Mouse (Mus musculus) liver, embryonic 14.5 days (tissue): Measurements from ENCODE around the gene Ryr1. TPM values are rescaled to one million over a fixed set of nuclear protein-coding genes. Genes with fewer than 3 reads are reported as not detected.
"Not testable (repeated sequence)": the region's sequence is repeated elsewhere in the genome, so short reads cannot be mapped to it uniquely, and the experiment has no call there.

Experiments used
- ATAC-seq: fragments of 200-750 bp; cut with Nextera tagmentation; 2 replicates; pipeline ENCODE4 v1.8.0; 2017; ENCODE audit warnings: moderate number of reproducible peaks, mild to moderate bottlenecking, moderate library complexity; ENCODE audit not compliant: insufficient read depth
- DNase-seq, 3 experiments: peaks; one replicate each; pipeline ENCODE4 v3.0.0-alpha.2; 2012 to 2013; ENCODE audit warnings: low read depth in 3 of 3, low spot score in 3 of 3
- H3K27ac ChIP-seq: fragments of 300-500 bp; sonication (generic); 2 replicates; pipeline ENCODE4 v1.5.1; 2014; ENCODE audit warnings: moderate library complexity, mild to moderate bottlenecking, control low read depth, inconsistent platforms
- H3K27me3 ChIP-seq: fragments of 300-500 bp; sonication (generic); 2 replicates; pipeline ENCODE4 v1.6.1; 2014; ENCODE audit warnings: mild to moderate bottlenecking, low read length, moderate library complexity; ENCODE audit not compliant: control insufficient read depth, insufficient read depth
- H3K36me3 ChIP-seq: fragments of 300-500 bp; sonication (generic); replicated peaks from 2 replicates; pipeline ENCODE4 v1.6.1; 2014; ENCODE audit warnings: low read depth; ENCODE audit not compliant: control insufficient read depth, insufficient read depth
- H3K4me1 ChIP-seq, 2 experiments: fragments of 200-500 bp in 1 of 2; fragments of 300-500 bp in 1 of 2; sonication (generic) in 1 of 2; replicated peaks; 2 replicates each; pipeline ENCODE4 v1.6.1; 2012 to 2014; ENCODE audit warnings: antibody characterized with exemption in 1 of 2, inconsistent platforms in 1 of 2, low read length in 1 of 2; ENCODE audit not compliant: control insufficient read depth in 2 of 2, insufficient read depth in 2 of 2
- H3K4me2 ChIP-seq: fragments of 300-500 bp; sonication (generic); 2 replicates; pipeline ENCODE4 v1.6.1; 2014; ENCODE audit warnings: low read depth, mild to moderate bottlenecking, control low read depth, moderate library complexity
- H3K4me3 ChIP-seq, 2 experiments: fragments of 200-500 bp in 1 of 2; fragments of 300-500 bp in 1 of 2; sonication (generic) in 1 of 2; 2 replicates each; pipeline ENCODE4 v1.5.1; 2012 to 2014; ENCODE audit warnings: low read depth in 2 of 2, low read length in 2 of 2, mild to moderate bottlenecking in 2 of 2, control low read depth in 1 of 2, inconsistent platforms in 1 of 2, moderate library complexity in 1 of 2; ENCODE audit not compliant: insufficient read depth in 1 of 2
- H3K9ac ChIP-seq: fragments of 300-500 bp; sonication (generic); replicated peaks from 2 replicates; pipeline ENCODE4 v1.6.1; 2014; ENCODE audit warnings: mild to moderate bottlenecking, control low read depth, moderate library complexity
- H3K9me3 ChIP-seq: fragments of 300-500 bp; sonication (generic); 2 replicates; pipeline ENCODE4 v1.6.1; 2016; ENCODE audit warnings: low read length, mixed read lengths; ENCODE audit not compliant: control insufficient read depth
- CTCF ChIP-seq: IDR thresholded peaks from 2 replicates; pipeline ENCODE4 v1.5.1; 2016; ENCODE audit warnings: antibody characterized with exemption, low read depth, control low read depth
- EP300 ChIP-seq: IDR thresholded peaks from 2 replicates; pipeline ENCODE4 v1.6.1; 2016; ENCODE audit warnings: antibody characterized with exemption, low read depth
- WGBS: fragments of 180-500 bp; shearing (Covaris S2); extraction: QIAGEN DNeasy Blood & Tissue Kit; methylation state at CpG from one replicate; pipeline ENCODE4 v1.1.7; 2014; ENCODE audit not compliant: insufficient replicate concordance; 5-methylcytosine and 5-hydroxymethylcytosine counted together
- polyA plus RNA-seq, 2 experiments: library from polyadenylated mRNA; depleted of rRNA in 1 of 2; stranded (reverse) in 1 of 2; unstranded in 1 of 2; fragments of >200 nt; fragmentation: Nextera tagmentation in 1 of 2; extraction: Ambion mirVana in 1 of 2; gene quantifications; 2 replicates each; pipeline versions ENCODE4 v1.2.1 to v1.2.3; 2012 to 2014

The Ryr1 gene
- polyA plus RNA-seq, 2 experiments: 0.06 to 0.08 TPM

DNA sequence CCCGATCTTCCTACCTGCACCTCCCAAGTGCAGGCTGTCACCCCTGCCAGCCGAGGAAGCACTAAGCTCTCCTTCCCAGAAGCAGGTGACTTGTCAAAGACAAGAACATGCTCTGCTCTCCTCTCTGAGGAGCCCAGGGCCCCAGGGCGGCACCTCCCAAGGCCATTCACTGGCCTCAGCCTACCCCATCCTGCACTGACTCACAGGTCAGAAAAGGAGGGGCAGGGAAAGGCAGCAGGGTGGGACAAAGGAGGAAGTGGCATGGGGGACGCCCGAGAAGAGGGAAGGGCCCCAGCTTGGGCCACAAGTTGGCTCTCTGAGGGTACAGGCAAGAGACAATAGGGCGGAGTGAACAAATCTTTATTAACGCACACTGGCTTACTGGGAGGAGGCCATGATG, 153.9 kb downstream of the Ryr1 start:
- no peak overlapping the region for H3K4me2 ChIP-seq
- TF ChIP-seq CTCF: no peak
- TF ChIP-seq EP300: no peak
- ATAC-seq (no peak), DNase-seq (no peak)
- no peak overlapping the region for H3K27ac ChIP-seq
- no peak overlapping the region for H3K4me3 ChIP-seq
- H3K27me3 ChIP-seq: no peaks in the 10 kb centered on the region
- H3K9me3 ChIP-seq: no peaks in the 10 kb centered on the region
- H3K4me1 ChIP-seq: 0 out of 4 replicates have a peak, but pooled peaks cover 0 to 5% of the 10 kb centered on the region in 2 experiments
- 71% methylated on average over 7 of the region's 7 CpGs for WGBS
- H3K36me3 ChIP-seq: peaks cover 28% of the 10 kb centered on the region
- H3K9ac ChIP-seq: no peak overlapping the region

DNA sequence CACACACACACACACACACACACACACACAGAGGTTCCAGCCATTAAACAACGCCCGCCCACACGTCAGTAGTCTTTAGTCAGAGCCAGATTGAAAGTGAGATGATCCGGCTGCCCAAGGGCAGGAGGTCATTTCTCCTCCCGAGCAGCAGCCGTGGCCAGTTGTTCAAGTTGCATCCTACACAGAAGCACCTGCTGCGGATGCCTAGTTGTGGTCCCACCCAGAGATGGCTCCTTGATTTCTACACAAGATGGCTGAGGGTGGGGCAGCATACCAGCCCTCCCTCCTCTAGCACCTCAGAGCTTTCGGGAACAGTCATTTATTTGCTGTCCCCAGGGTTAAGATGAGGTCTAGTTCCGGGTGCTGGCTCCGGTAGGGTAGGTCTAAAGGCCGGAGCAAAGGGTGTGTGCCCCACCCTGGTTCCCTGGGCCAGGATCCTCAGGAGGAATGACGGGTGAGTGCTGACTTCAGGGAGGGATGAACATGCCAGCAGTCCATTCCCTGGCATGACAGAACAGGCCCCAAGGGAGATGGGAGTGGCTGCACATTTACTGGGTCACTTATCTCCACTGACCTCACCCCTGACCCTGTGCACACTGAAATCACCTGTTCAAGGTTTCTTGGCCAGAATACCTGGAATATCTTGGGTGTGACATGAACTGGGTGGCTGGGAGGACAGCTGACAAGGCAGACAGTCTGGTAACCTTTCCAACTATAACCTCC, 155.1 kb downstream of the Ryr1 start:
- Histone ChIP-seq H3K36me3 (peaks cover 24% of the 10 kb centered on the region), H3K4me2 (no peak overlapping the region), H3K27me3 (no peaks in the 10 kb centered on the region), H3K9me3 (no peaks in the 10 kb centered on the region), H3K27ac (no peak overlapping the region), H3K9ac (no peak overlapping the region), H3K4me1 (0 out of 4 replicates have a peak, but pooled peaks cover 0 to 5% of the 10 kb centered on the region in 2 experiments), H3K4me3 (no peak overlapping the region)
- ATAC-seq (no peak), DNase-seq (no peak)
- TF ChIP-seq EP300: no peak
- TF ChIP-seq CTCF: no peak
- WGBS: 74% methylated on average over 12 of the region's 12 CpGs

DNA sequence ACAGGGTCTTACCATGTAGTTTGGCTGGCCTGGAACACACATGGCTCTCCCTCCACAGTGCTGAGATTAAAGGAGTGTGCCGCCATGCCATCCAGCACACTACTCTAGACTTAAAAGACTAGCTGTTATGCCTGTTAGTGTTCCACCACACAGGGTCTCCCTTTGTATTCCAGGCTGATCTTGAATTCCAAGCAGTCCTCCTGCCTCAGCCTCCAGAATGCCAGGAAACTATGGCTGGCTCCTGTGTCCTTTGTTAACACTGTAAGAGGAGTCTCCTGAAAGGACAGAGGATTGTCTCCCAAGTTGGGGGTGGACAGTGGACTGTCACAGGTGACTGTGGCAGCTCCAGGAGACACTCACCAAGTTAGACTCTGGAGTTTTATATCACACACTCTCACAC, 155.7 kb downstream of the Ryr1 start:
- no peak overlapping the region for H3K27ac ChIP-seq
- 83% methylated on average over 1 of the region's 1 CpGs for WGBS
- no peak overlapping the region for H3K9ac ChIP-seq

DNA sequence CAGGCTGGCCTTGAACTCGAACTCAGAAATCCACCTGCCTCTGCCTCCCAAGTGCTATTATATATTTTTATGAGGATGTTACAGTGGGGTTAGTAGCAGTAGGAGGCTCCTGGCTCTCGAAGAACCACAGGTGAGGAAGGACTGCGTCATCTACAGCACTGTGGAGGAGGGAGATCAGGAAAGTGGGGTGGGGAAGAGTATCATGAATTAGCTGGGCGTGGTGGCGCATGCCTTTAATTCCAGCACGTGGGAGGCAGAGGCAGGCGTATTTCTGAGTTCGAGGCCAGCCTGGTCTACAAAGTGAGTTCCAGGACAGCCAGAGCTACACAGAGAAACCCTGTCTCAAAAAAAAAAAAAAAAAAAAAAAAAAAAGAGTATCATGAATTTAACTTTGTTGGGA, 156.9 kb downstream of the Ryr1 start:
- WGBS: 76% methylated on average over 8 of the region's 8 CpGs
- H3K36me3 ChIP-seq, H3K4me3 ChIP-seq: not testable (repeated sequence)

More for the DNA sequence above, 155.7 kb downstream of the Ryr1 start:
- peaks cover 20% of the 10 kb centered on the region for H3K36me3 ChIP-seq
- H3K4me1 ChIP-seq: 0 out of 4 replicates have a peak, but pooled peaks cover 0 to 5% of the 10 kb centered on the region in 2 experiments
- H3K4me2 ChIP-seq: no peak overlapping the region
- TF ChIP-seq EP300 (no peak), CTCF (no peak)
- no peaks in the 10 kb centered on the region for H3K9me3 ChIP-seq
- DNase-seq: no peak
- H3K27me3 ChIP-seq: no peaks in the 10 kb centered on the region
- no peak for ATAC-seq
- no peak overlapping the region for H3K4me3 ChIP-seq

DNA sequence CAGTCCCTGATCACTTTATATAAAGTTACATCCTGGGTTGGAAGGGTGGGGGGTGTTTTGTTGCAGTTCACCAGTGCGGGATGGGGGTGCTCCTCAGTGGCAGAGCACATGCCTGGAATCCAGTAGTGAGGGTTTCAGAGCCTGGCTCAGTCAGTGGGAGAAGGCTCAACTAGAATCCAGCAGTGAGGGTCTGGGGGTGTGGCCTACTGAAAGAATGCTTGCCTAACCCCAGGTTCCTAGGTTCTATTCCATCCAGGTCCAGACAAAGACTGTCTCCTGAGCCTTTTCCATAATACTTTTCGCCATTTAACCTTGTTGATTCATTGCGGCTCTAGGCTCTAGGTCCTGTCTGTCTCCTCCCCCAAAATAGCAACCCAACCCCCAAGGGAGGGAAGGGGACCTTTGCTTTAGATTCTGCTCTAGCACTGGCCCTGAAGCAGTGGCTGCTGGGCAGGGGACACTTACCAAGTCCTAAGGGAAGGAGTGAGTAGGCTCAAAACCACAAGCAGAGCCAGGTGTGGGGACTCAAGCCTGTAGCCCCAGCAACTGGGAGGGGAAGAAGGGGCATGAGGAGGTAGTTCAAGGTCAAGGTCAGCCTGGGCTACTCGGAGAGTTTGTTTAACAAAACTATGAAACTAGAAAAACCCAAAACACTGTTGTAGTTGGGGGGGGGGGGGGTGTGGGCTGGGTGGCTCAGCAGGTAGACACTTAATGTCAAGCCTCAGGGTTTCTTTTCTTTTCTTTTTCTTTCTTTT, 158.1 kb downstream of the Ryr1 start:
- H3K4me1 ChIP-seq: peaks cover 2 to 16% of the 10 kb centered on the region in 2 experiments; a peak in 3 of 4 replicates
- no peaks in the 10 kb centered on the region for H3K27me3 ChIP-seq
- H3K4me3 ChIP-seq: no peak overlapping the region
- H3K4me2 ChIP-seq: no peak overlapping the region
- DNase-seq (no peak), ATAC-seq (no peak)
- H3K36me3 ChIP-seq: peaks cover 7% of the 10 kb centered on the region
- WGBS: 57% methylated on average over 4 of the region's 4 CpGs
- H3K9ac ChIP-seq: no peak overlapping the region
- H3K9me3 ChIP-seq: no peaks in the 10 kb centered on the region
- no peak overlapping the region for H3K27ac ChIP-seq
- no peak for TF ChIP-seq CTCF
- no peak for TF ChIP-seq EP300

More for the DNA sequence above, 156.9 kb downstream of the Ryr1 start:
- H3K9me3 ChIP-seq, H3K4me2 ChIP-seq, ATAC-seq, H3K27me3 ChIP-seq, H3K9ac ChIP-seq, H3K4me1 ChIP-seq, DNase-seq, H3K27ac ChIP-seq: not testable (repeated sequence)
